Mouse (Mus musculus): Measurements from ENCODE around the gene Zbtb7b.

The Zbtb7b gene

DNA sequence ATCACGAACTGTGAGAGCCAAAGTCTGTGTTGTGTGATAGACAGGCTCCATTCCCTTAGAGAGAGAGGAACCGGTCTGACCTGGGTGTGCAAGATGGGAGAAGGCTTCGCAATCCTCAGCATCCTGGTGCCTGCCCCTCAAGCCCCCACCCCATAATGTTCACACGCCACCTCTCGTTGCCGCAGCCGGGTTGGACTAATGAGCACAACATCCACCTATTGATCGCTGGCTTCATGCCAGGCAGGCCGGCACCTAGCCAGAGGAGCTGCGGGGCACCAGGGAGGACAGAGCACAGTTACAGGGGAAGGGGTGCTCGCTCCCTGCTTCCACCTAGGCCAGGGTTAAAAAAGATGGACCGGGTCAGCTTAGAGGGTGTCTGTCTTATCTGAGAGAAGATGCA is 62.1 kb downstream of the Zbtb7b start:
- DNase-seq = no peak

DNA sequence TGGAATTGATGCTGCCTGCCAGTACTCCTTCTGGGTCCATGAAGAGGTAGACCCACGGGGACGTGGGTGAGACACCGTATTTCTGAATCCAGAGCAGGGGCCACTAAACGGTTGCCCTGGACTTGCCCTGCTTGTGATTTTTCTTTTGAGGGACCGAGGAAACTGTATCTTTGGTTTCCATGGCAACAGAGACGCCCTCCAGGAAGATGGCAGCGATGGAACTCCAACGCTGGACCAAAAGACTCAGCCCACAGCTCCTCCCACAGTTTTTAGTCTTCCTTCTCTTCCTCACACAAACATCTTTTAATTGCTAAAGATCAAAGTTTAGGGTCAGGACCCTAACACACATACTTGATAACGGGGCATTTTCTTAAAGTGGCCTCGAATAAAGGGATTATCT is 62.6 kb downstream of the Zbtb7b start:
- DNase-seq = no peak

DNA sequence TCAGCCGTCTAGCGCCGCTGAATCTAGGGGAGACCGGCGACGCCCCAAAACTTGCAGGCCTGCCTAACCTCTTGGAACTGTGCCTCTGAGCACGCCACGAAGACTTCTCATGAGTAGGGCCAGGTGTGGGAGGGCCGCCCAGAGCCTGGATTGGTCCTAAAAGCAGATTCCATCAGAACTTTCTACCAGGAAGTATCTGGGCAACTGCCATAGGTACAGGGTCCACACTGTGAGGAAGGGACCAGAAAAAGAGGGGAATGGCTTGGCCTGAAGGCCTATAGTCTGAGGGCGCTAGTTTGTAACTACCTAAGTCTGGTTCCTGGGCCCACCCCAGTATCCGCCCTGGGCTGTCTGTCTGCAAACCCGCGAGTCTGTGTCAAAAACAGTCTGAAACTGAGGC is 63.0 kb downstream of the Zbtb7b start:
- DNase-seq = no peak

DNA sequence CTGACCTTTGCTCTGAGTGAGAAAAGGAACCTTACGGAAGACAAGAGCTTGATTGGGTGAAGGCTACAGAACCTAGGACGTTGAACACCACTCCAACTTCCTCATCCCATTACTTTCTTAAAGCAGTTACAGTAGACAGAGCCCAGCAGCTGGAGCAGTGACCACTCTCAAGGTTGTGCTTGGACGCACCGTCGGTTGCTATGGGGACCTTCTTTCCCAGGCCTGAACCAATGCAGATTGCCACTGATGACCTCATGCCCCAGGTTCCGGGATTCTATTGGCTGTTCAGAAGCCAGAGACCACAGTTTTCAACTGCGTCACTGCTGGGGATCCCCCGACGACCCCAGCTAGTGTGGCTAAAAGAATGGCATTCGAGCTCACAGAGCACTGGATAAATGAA is 63.6 kb downstream of the Zbtb7b start:
- no peak for DNase-seq

DNA sequence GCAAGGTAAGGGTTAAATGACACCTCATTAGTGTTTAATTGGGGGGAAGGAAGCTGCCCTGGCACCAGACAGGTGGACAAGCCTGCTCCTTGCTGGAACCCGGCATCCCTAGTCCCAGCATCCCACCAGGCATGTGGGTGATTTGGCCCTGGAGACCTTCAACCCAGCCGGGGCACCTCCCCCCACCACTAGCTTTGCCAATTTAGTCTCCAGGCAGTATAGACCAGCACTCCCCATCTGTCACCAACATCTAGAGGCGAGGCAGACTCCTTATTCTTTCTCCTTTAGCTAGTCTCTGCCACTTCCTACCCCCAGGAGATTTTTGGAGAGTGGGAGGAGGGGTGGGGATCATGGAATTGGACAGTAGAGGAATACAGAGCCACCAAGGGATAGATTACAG is 64.2 kb downstream of the Zbtb7b start:
- DNase-seq = no peak

DNA sequence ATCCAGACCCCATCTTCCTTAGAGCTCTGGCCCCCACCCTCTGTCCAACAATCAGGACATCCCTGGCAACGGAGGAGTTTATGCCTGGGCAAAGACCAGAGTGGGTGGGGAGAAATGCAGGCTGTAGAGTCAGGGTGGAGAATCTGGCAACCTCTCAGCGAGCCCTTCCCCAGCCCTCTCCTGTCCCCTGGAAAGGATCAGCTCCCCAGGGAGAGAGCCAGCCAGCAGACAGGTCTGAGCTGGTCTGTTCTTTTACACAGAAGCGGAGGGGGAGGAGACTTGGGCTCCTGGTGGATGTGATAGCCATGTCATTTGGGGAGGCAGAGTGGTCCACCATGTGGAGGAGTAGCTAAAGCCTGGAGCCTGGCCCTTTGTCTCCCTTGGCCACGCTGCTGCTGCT is 66.0 kb downstream of the Zbtb7b start:
- no peak for DNase-seq
